Mouse (Mus musculus): ENCODE results near the gene Nfyb.

Nfyb gene

DNA sequence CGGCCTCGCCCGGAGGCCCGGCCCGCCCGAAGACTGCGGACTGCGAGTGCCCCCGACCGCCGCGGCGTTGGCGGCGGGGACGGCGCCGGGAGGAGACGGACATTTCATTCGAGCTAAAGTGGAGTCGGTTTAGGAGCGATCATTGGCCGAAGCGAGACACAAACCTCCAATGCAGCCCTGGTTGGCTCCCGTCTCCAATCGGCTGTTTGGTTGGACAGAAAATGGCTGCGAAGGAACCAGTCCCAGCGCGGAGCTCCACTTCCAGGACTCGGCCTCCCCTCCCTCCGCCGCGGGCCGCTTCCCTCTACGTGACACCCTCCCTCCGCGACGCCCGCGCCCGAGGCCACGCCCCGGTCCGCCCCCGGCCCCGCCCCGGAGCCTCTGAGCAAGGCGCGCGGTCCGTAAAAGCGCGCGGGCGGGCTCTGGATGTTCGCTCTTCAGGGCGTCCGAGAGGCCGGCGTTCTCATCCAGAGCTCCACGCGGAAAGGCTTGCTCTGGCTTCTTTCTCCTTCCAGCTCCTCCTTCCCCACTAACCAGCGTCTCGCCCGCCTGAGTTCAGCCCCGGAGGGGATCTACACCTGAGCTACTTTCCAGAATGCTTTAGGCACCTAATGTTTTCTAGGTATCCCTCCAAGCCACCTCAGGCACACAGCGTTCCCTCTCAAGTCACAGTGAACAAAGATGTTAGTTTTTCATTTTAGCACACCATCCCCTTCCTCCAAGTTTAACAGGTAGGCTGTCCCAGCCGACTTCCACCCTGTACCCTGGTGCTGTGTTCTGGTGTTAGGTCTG lies at the start of gene Nfyb:
Nfyb (minus strand) TSS at position 305 of the 792 bp plus-strand sequence.
- in situ Hi-C loops (cut with MboI, MseI), result no loop called here

DNA sequence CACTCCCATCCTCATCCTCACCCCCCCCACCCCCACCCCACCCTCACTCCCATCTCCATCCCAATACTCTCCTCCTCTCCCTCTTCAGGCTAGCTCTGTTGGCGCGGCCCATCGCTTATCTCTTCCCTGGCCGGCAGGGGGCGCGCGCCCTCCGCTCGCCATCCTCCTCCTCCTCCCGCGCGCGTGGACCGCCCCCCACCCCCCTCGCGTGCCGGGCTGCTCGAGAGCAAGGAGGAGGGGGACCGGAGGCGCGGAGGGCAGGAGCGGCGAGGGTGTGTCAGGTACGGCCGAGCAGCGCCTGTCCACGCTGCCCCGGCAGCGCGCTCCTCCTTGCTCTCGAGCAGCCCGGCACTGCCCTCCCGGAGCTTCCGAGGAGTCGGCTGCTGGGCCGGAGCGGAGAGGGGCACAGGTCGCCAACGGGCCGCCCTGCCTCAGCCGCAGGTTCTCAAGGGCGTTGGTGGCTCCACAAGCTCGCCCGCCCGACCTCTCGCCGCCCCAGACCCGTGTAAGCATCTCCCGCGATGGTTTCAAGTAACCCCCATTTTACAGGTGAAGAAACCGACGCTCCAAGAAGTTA lies 48.0 kb upstream of the Nfyb start:
- in situ Hi-C loops (cut with MboI, MseI), result loop anchor here (5.0 kb wide), 2 partner anchors 45 to 90 kb away; no protein-coding TSS in a partner anchor

DNA sequence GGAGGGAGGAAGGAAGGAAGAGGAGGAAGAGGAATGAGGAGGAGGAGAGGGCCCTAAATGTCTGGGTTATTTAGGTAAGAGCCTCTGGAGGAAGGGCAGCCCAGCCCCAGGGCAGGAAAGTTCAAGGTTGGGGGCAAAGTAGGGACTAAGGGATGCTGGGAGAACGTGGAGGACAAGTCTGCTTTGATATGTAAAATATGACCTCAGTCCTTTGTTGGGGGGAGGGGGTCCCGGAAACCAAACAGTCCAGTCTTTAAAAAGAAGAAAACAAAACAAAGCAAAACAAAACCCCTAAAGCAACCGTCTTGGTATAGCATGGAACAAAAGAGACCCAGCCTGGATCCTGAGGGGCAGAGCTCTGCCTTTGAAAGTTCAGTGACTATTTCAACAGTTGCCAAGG lies 45.4 kb upstream of the Nfyb start:
- in situ Hi-C loops (cut with MboI, MseI), result no loop called here

DNA sequence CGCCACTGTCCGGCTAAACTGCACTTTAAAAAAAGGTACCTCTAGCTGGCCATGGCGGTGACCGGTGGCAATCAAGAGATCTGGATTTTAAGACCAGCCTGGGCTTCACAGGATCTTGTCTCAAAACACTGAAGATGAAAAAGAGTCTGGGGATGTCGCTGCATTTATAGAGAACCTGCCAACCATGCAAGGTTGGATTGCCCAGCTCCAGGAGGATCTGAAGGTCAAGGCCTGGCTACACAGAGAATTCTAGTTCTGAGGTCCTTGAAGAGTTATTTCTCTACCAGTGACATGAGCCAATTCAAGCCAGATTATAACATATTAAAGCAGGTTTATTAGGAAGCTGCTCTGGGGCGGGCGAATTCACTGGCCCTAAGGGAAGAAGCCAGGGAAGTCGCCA lies 44.9 kb upstream of the Nfyb start:
- in situ Hi-C loops (cut with MboI, MseI), result no loop called here

DNA sequence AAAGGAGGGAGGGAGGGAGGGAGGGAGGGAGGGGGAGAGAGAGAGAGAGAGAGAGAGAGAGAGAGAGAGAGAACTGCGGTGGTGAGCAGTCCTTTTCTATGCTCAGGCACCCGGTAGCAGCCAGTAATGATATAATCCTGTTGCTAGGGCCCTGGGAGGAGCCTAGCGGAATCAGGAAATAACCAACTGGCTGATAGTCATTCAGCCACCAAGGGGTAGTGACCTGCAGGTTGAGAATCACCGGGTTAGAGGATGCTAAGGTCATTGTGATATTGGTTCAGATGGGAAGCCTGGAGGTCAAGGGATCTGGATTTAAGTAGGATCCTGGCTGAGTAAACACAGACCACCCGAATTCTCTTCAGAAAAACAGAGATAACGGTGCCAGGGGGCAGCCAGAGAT lies 44.2 kb upstream of the Nfyb start:
- in situ Hi-C loops (cut with MboI, MseI), result no loop called here

DNA sequence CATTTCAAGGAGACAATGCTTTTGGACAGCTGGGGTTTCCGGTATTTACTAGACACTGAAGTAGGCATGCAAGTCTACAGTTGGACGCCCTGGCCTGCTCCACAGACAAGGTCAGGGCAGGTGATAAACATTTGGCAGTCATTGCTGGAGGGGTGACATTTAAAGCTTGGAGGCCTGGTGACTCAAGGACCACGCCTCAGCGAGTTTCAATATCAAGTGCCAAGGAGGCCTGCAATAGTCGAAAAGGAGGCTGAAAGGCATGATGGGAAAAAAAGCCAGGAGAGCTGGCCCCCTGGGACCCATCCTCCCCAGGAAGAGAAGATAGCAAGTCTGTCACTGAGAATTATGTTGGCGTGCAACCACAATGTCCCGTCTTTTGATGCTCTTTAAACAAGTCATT lies 43.3 kb upstream of the Nfyb start:
- in situ Hi-C loops (cut with MboI, MseI), result no loop called here

DNA sequence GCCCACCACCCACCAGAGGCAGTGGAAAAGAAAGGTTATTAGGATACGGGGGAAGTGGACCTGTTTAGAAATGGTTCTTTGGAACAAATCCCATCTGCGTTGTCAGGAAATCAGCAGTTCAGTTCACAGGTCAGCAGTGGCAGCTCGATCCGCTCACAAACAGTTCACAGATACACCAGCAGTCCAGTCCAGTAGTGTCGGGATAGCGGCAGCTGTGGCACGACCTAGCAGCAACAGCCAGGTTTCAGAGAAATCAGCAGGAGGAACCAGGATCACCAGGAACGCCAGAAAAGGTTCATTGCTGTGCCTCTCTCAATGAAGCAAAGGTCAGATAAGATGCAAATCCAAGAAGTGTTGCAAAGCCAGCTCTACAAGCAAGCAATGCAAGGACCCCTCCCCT lies 42.5 kb upstream of the Nfyb start:
- in situ Hi-C loops (cut with MboI, MseI), result no loop called here

DNA sequence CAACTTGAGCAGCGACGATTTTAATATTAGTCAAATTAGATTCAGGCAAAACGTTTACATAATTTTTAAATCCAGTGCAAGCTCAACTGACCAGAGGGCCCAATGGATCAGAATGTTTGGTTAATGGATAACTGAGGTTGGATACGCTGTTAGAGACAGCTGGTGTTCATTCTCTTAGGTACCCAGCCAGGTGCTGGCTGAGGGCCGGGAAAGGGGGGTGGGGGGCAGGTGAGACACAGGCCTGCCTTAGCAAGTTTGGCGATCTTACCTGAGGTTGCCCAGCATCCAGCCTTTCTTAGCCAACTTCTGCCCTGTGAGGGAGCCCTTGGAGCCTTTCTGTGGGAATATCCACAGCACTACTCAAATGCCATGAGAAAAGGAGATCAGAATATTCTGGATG lies 41.2 kb upstream of the Nfyb start:
- in situ Hi-C loops (cut with MboI, MseI), result no loop called here

DNA sequence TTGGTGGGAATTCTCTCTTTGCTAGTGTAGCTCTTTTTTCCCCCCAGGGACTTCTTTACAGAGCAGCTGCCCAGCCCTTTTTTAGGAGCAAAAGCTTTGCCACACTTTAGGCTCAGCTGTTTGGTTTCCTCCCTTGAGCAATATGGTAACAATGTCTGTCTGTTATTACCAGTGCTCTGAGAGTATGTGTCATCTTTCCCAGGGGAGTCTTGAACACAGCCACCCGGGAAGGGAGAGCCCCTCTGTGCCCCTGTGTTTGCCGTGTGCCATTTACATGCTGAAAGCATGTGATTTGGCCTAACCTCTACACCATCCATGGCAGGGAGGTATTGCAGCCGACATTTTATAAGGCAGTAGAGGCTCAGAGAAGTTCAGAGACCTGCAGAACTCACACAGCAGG lies 40.5 kb upstream of the Nfyb start:
- in situ Hi-C loops (cut with MboI, MseI), result no loop called here

DNA sequence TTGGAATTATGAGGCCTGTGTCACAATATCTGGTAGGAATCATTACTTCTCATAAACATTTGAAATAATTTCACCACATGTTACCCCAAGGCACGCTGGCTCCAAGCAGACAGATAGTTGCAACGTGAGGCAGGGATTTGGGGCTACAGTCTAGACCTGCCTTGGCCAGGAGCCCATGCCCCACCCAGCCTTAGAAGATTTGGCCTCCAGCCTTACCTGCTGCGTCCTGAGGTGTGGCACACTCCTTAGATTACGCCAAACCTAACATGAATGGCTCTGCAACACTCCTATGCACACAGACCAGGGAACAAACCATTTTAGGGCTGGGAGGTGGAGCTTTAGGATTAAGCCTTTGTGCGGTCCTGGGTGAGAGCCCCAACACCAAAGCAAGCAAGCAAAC lies 36.1 kb upstream of the Nfyb start:
- in situ Hi-C loops (cut with MboI, MseI), result no loop called here

DNA sequence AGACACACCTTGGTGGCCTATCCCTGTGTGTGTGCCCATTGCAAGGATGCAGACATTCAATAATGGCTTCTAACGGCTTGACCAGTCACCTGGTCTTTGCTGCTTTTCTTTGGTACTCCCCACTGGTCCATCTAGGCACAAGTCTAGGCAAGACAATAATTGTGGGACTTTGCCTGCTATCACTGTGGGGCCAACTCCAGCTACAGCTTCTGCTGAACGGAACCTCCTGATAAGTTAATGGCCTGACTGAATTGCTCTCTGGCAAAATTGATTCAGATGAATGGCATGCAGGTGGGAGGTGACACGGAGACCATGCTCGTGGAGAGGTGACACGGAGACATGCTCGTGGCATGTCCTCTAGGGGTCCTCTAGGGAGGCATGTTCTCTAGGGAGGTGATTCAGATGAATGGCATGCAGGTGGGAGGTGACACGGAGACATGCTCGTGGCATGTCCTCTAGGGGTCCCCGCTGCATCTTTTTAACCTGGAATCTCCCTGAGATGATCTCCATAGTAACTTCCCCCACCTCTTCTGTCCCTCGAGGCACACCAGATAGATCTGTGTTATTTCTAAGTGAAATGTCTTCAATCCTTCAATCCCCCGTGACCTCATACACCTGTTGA lies 34.5 kb upstream of the Nfyb start:
- in situ Hi-C loops (cut with MboI, MseI), result no loop called here

DNA sequence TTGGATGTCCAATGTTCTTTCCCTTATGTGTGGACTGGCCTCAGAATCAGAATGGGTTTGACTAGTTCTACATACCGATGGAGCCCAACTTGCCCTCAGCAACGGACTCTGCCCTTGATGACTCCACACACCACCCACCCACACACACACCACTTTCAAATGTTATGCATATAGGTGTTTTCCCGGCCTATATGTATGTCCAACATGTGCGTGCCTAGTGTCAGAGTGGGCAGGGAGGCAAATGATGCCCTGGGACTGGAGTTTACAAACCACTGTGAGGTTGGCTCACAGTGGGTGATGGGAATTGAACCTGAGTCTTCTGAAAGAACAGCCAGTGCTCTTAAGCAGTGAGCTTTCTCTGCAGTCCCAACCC lies 33.2 kb upstream of the Nfyb start:
- in situ Hi-C loops (cut with MboI, MseI), result no loop called here

DNA sequence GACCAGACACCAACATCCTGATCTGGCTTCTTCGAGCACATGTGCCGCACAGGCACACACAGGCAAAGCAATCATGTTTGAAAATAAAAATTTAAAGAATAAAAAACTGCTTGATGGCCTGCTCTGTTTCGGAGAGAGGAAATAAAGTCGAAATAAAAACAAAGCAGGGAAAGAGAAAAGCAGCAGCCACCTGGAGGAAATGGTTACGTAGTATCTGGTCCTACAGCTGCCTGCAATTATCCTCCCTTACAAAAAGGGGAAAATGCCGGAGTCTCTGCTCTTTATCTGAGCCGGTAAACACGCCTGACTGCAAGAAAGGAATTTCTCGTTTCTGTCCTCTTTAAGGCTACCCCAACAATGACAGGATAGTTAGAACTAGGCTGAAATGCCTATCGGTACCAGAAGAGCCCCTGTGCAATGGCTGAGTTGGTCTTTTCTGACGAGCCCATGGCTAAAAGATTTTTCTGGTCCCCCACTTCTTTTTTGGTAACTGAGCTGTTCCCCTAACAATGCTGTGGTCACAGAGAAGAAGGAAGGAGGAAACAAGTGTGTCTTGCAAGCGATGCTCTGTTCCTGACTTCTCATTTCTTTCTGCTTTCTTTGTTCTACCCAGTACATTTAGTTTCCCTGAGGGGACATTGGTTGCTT lies 32.7 kb upstream of the Nfyb start:
- in situ Hi-C loops (cut with MboI, MseI), result no loop called here

DNA sequence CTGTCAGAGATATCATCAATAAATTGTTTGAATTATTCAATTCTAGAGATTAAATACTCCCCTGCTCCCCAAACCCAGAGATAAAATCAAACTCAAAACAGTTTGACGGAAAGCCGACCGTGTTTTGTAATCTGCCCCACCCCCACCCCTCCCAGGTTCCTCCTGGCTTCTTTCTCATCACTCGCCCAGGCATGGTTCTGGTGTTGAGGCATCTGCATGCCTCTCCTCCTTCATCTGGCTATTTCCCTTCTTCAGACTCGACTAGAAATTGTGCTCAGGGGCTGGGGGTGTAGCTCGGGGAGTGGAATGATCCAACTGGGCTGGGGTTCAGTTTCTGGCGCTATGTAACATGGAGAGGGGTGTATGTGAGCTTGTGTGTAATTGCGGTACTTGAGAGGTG lies 31.8 kb upstream of the Nfyb start:
- in situ Hi-C loops (cut with MboI, MseI), result no loop called here

DNA sequence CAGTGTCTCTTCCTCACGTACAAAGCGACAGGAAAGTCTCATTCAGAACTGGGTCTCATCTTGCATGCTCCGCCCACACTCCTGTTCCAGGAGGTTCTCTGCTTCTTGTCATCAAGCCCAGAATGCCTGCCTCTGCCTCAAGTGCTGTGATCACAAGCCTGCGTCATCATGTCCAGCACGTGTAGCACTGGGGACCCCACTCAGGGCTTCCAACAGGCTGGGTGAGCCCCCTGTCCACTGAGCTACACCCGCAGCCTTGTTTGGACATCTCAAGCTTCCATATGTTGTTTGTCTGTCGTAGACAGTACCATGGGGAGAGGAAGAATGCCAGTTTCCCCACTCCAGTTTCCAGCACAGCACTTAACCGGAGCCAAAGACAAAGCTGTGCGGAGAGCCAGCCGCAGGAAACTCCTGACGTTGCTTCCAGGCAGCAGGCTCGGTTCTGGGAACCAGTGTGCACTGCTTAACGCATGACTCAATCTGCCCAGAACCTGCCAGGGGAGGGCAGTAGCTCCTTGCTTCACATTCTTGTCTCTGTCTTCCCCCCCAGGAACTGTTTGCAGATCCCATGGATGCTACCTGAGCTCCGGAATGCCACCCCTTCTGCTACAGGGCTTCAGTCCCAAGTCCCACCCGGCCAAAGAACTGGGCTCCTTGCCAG lies 31.3 kb upstream of the Nfyb start:
- in situ Hi-C loops (cut with MboI, MseI), result no loop called here

DNA sequence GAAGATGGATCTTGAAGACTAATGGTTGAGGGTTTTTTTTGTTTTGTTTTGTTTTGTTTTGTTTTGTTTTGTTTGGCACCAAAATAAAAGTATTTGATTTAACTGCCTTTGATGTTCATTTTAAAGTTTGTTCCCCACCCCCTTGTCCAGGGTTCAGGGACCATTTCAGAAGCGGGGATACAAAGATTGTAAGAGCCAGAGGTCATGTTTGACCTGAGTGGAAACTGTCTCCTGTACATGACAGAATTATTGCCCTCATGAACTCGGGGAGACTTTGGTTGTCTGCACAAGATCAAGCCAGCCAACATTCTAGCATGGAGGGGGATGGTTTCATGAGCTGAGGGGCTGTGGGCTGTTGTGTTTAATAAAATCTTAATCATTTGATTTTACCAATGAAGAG lies 28.4 kb upstream of the Nfyb start:
- in situ Hi-C loops (cut with MboI, MseI), result no loop called here

DNA sequence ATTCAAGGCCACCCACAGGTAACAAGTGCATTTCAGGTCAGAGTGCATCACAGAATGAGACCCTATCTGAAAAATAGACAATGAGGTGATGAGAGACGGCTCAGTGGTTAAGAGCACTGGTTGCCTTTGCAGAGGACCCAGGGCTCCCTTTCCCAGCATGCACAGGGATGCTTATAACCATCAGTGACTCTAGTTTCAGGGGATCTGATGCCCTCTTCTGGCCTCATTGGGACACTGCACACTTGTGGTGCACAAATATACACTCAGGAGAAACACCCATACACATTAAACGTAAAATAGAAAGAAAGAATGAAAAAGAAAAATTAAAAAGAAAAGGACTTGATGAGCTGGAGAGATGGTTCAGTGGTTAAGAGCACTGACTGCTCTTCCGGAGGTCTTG lies 27.8 kb upstream of the Nfyb start:
- in situ Hi-C loops (cut with MboI, MseI), result no loop called here

DNA sequence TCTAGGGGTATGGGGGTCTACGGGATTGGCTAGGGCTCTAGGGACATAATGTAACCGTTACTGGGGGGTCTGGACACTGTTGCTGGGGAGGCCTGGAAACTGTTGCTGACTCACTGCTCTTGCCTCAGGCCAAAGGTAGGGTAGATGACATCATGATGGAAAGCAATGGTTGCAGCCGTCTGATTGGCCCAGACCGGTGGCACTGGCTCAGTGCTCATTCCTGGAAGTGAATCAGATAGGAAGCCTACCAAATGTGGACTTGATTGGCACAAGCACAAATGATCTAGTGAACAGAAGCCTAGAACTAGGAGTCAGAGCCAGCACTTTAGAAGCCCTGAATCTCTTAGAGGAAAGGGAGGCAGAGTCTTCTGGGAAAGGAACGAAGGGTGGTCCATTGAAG lies 26.6 kb upstream of the Nfyb start:
- in situ Hi-C loops (cut with MboI, MseI), result no loop called here

DNA sequence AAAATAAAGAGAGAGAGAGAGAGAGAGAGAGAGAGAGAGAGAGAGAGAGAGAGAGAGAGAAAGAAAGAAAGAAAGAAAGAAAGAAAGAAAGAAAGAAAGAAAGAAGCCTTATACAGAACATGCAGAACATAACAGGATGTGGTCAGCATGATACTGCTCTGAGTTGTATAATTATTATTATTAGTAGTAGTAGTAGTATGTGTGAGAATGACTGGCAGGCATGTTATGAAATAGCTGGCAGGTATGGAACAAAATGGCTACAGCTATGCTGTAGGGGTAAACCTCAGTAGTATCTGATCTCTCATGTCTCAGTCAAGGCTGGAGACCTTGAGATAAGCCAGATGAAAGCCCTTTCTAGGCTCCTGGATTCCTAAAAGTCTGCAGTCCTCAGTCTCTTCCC lies 25.2 kb upstream of the Nfyb start:
- in situ Hi-C loops (cut with MboI, MseI), result no loop called here

DNA sequence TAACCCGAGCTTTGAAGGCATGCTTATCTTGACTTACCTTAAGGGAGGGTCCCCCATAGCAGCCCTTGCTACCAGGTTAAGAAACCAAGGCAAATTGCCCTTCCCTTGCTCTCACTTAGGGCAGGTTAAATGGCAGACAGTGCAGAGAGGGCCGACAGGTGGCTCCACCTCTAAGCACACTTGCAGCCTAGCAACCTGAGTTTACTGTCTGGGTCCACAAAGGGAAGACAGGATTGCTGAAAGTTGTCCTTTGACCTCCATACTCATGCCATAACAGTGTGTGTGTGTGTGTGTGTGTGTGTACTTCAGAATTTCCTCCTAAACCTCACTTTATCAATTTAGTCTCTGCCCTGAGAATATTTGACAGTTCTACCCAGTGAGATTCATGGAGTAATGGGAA lies 18.5 kb upstream of the Nfyb start:
- in situ Hi-C loops (cut with MboI, MseI), result no loop called here

DNA sequence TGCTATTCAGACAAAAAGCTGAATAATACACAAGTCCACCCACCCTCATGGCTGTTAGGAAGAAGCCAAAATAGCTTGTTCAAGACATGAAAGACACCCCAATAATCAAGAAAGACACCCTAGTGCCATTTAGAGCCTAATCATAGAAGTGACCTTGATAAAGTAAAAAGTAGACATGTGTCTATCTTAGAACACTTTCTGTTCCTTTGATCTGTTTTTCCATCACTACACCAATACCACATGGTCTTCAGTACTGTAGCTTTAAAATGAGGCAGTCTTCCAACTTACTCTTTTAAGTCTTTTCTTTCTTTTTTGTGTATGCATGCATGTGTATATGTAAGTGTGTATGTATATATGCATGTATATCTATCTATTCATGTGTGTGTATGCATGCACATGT lies 16.9 kb upstream of the Nfyb start:
- in situ Hi-C loops (cut with MboI, MseI), result no loop called here

DNA sequence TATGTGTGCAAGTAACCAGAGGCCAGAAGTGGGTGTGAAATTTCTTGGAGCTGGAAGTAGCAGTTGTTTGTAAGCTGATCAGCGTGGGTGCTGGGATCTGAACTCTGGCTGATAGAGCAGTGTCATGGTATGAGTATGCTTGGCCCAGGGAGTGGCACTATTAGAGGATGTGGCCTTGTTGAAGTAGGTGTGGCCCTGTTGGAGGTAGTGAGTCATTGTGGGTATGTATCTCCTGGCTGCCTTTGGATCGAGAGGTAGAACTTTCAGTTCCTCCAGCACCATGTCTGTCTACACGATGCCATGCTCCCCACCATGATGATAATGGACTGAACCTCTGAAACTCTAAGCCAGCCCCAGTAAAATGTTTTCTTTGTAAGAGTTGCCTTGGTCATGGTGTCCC lies 16.4 kb upstream of the Nfyb start:
- in situ Hi-C loops (cut with MboI, MseI), result no loop called here
